Mouse (Mus musculus) erythroblast, adult 5-6 weeks (primary cell): ENCODE data around the gene Vmn2r41. TPM values are rescaled to one million over a fixed set of nuclear protein-coding genes. Genes with fewer than 3 reads are reported as not detected.
"Not testable (repeated sequence)": the region's sequence is repeated elsewhere in the genome, so short reads cannot be mapped to it uniquely, and the experiment has no call there.

Source experiments
- ATAC-seq: replicated peaks from 2 replicates; pipeline ENCODE4 v1.8.0; 2016; ENCODE audit warnings: moderate number of reproducible peaks, mild to moderate bottlenecking, moderate TSS enrichment, inconsistent platforms; ENCODE audit not compliant: poor library complexity, low FRiP score, severe bottlenecking
- total RNA-seq, 2 experiments: library from RNA; stranded (forward) in 1 of 2; stranded (reverse) in 1 of 2; fragments of 150-400 nt in 1 of 2; fragments of 200-764, 138-1000 nt in 1 of 2; gene quantifications; 2 replicates each; pipeline versions ENCODE4 v1.2.3 to v1.2.4; 2015 to 2017; ENCODE audit warnings: low replicate concordance in 2 of 2

The Vmn2r41 gene
- total RNA-seq (2015; ENCODE audit: low replicate concordance) (not detected in 2 replicates), total RNA-seq (2017; ENCODE audit: low replicate concordance) (not detected in 2 replicates)

- ATAC-seq = not testable (repeated sequence)
These were observed at the start of gene Vmn2r41 for GRCm38 (mm10) chr7:8161554-8161953. Gene Vmn2r41 (minus strand): TSS chr7:8161654.

DNA sequence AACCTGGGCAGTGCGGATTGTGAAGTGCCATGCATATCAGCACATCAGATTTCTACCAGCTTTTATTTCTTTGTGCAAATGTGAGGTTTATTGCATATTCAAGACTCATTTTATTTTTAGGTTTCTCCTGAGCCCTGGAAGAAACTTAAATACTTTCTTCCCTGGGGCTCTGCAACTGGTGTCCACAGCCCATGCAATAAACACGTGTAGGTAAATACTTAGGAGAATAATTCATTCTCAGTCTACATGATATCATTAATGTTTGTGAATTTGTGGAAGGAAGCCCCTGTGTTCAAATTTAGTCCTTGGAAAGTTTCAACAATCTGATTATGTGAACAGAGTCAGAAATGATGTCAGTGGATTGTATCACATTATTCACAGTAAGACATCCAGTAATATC lies 38.8 kb upstream of the Vmn2r41 start, which contains the start of gene Vmn2r42:
Gene Vmn2r42 (minus strand): TSS at position 101 of the 400 bp plus-strand sequence.
- ATAC-seq = not testable (repeated sequence)

GRCm38 (mm10) chr7:8092871-8093270 lies 68.6 kb downstream of the Vmn2r41 start:
- ATAC-seq = not testable (repeated sequence)

Other genes starting within 250 kb of the Vmn2r41 start
- not detected in 2 replicates for gene Vmn2r42, start 38.7 kb upstream of the Vmn2r41 start, total RNA-seq (2015; ENCODE audit: low replicate concordance)
- not detected in 2 replicates for gene Vmn2r42, start 38.7 kb upstream of the Vmn2r41 start, total RNA-seq (2017; ENCODE audit: low replicate concordance)
- gene Vmn2r43, start 98.9 kb upstream of the Vmn2r41 start, total RNA-seq (2015; ENCODE audit: low replicate concordance) = not detected in 2 replicates
- 0.34 TPM in 1 of 2 replicates, not detected in the other for gene Vmn2r43, start 98.9 kb upstream of the Vmn2r41 start, total RNA-seq (2017; ENCODE audit: low replicate concordance)
- gene Vmn2r44, start 221.7 kb upstream of the Vmn2r41 start, total RNA-seq (2015; ENCODE audit: low replicate concordance) = not detected in 2 replicates
- not detected in 2 replicates for gene Vmn2r44, start 221.7 kb upstream of the Vmn2r41 start, total RNA-seq (2017; ENCODE audit: low replicate concordance)